Mouse (Mus musculus): ENCODE data around the gene Nhlrc4. TPM values are rescaled to one million over a fixed set of nuclear protein-coding genes. Genes with fewer than 3 reads are reported as not detected.

The Nhlrc4 gene
- 0.15 TPM in 1 of 2 replicates, not detected in the other for total RNA-seq (2021)
- long read RNA-seq, experiment 1: 0 reads
- long read RNA-seq, experiment 2: 0 reads

GRCm38 (mm10) chr17:25944366-25945163 is at the start of gene Nhlrc4, which contains the start of gene Pigq:
TSS of gene Nhlrc4 (minus strand) at chr17:25944961.
TSS of gene Pigq (minus strand) at chr17:25944936.
- no peak for DNase-seq

- DNase-seq: no peak
Measured at GRCm38 (mm10) chr17:25993489-25993888, 48.7 kb upstream of the Nhlrc4 start.

- DNase-seq: no peak
Measured at GRCm38 (mm10) chr17:25992274-25992673, 47.5 kb upstream of the Nhlrc4 start.

- no peak for DNase-seq
Measured at GRCm38 (mm10) chr17:25990331-25990730, 45.6 kb upstream of the Nhlrc4 start.

- peak; percentile 96 for DNase-seq
Measured at GRCm38 (mm10) chr17:25985306-25986294, 40.8 kb upstream of the Nhlrc4 start, which contains the start of gene Capn15. TSS of gene Capn15 (minus strand) at chr17:25985796.

- DNase-seq: no peak
Measured at GRCm38 (mm10) chr17:25984556-25985305, 40.0 kb upstream of the Nhlrc4 start.

GRCm38 (mm10) chr17:25984066-25984465 is 39.3 kb upstream of the Nhlrc4 start:
- DNase-seq: no peak

GRCm38 (mm10) chr17:25982913-25983312 is 38.2 kb upstream of the Nhlrc4 start:
- no peak for DNase-seq

GRCm38 (mm10) chr17:25980854-25981253 is 36.1 kb upstream of the Nhlrc4 start:
- peak; percentile 60 for DNase-seq

- no peak for DNase-seq
Measured at GRCm38 (mm10) chr17:25979829-25980738, 35.3 kb upstream of the Nhlrc4 start.

- no peak for DNase-seq
Measured at GRCm38 (mm10) chr17:25970954-25971707, 26.4 kb upstream of the Nhlrc4 start.

- DNase-seq: no peak
Measured at GRCm38 (mm10) chr17:25970448-25970847, 25.7 kb upstream of the Nhlrc4 start.

- no peak for DNase-seq
Measured at GRCm38 (mm10) chr17:25968176-25968575, 23.4 kb upstream of the Nhlrc4 start.

GRCm38 (mm10) chr17:25967652-25968051 is 22.9 kb upstream of the Nhlrc4 start:
- no peak for DNase-seq

GRCm38 (mm10) chr17:25964271-25964670 is 19.5 kb upstream of the Nhlrc4 start:
- DNase-seq: no peak

GRCm38 (mm10) chr17:25962413-25962905 is 17.7 kb upstream of the Nhlrc4 start:
- DNase-seq: no peak

GRCm38 (mm10) chr17:25961566-25961965 is 16.8 kb upstream of the Nhlrc4 start:
- DNase-seq: no peak

GRCm38 (mm10) chr17:25959630-25960467 is 15.1 kb upstream of the Nhlrc4 start:
- DNase-seq: no peak
